Mouse (Mus musculus): ENCODE data around the gene Ldb1. TPM values are rescaled to one million over a fixed set of nuclear protein-coding genes. Genes with fewer than 3 reads are reported as not detected.

The Ldb1 gene
- polyA plus RNA-seq (2012; rRNA removed), result 65.3 and 79.8 TPM in 2 replicates

DNA sequence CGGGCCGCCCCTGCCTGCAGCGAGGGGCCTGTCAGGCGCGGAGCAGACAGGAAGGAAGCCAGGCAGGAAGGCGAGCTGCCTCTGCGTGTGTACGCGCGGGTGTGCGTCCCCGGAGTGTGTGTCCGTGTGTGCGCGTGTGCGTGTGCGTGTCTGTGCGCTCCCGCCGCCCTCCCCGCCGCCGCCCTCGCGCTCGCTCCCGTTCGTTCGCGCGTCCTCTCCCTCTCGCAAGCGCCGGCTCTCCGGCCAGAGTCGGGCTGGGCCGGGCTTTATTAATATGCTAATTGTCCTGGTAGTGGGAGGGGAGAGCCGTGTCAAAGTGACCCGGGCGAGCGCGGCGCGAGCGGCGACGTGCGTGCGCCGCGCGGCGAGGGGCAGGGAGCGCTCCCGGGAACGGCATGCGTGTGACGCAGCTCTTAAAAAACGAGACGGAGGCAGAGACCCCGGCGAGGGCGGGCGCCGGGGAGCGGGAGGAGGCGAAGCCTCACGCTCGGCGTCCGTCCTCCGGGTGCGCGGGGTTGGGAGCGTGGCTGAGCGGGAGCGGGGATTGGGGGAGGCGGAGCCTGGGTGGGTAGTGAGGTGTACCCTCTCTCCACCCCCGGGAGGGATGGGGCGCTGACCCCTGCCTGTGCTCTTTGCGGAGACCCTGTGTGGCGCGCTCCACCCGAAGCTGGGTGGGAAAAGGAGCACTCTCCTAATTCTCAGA lies at the start of gene Ldb1:
Gene Ldb1 (minus strand): TSS at position 222 of the 703 bp plus-strand sequence.
- WGBS, result under 1% methylated on average over 80 of the region's 84 CpGs
- DNase-seq (ENCODE audit: low read depth, low spot score), result no peak

DNA sequence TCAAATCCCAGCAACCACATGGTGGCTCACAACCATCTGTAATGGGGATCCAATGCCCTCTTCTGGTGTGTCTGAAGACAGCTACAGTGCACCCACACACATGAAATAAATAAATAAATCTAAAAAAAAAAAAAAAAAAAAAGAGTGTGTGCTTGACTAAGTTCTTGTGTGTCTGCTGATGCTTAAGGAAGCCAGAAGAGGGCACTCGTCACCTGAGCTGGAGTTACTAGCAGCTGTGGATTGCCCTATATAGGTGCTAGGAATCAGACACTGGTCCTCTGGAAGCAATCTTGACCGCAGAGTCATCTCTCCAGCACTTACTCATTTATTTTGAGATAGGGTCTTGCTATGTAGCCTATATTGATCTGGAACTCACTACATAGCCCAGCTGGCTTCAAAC lies 49.1 kb upstream of the Ldb1 start:
- DNase-seq (ENCODE audit: low read depth, low spot score), result no peak
- WGBS, result 96% methylated on average over 2 of the region's 2 CpGs

DNA sequence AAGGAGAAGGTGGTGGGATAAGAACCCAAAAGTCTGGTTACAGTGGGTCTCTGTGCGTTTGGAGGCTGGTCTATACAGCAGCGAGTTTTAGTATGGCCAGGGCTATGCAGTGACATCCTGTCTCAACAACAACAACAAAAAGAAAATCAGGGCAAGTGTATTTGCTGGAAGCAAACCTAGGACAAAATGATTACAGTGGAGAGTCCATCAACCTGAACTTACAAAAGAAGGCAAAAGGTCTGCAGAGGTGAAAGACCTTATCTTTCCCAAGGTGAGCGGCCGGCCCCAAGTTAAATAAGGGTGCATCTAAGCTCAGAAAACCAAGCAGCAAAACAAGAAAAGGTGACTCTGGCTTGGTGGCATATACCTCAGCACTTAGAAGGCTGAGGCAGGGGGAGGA lies 46.6 kb upstream of the Ldb1 start:
- DNase-seq (ENCODE audit: low read depth, low spot score), result no peak
- WGBS, result 81% methylated on average over 4 of the region's 4 CpGs

DNA sequence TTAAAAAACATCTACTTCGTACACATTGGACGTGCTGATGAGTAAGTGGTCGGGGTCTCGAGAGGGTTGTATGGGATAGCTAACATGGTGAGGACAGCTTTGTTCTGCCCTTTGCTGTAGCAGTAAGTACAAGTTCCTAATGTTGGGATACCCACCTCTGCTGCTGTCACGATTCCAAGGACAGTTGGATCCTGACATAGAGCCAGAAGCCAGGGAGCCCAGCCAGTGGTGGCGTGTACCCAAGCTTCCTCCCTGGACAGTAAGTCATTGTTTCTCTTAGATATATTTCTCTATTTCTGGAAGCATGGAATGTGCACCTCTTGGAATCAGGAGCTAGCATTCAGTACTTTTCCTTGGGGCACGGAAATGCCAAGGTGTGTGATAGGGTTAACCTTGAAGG lies 42.9 kb upstream of the Ldb1 start:
- 55% methylated on average over 7 of the region's 7 CpGs for WGBS
- DNase-seq (ENCODE audit: low read depth, low spot score), result no peak

DNA sequence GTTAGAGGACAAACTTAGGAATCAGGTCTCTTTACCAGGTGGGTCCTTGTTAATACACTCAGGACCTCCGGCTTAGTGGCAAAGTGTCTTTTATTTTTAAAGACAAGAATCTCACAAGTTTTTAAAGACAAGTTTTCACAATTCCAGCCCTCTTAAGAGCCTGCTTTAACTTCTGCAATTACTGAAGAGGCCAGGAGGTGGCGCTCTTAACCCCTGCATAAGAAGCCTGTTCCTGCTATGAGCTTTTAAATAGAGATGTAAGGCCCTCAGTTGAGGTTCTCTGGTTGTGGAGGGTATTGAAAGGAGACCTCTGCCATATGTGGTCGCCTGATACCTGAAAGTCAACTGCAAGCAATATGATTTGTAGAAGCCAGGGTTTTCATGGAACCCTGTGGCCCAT lies 41.3 kb upstream of the Ldb1 start:
- DNase-seq (ENCODE audit: low read depth, low spot score), result peak; percentile 24
- 54% methylated on average over 3 of the region's 3 CpGs for WGBS

DNA sequence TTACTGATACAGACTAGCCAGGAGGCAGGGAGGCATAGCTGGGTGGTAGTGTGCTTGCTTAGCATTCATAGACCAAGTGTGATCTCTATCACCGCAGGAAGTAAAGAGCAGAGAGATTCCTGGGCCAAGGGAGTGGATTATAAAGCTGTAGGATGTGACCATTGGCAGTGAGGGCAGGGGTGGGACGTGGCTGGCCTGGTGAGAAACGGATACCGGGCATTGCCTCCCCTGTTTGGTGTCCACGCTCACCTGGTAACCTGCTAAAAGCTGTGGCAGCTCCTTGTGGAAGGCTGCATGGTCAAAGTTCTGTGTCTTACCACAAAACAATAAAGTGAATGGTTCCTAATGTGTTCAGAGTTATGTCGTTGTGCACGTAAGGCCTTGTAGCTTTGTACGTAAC lies 40.2 kb upstream of the Ldb1 start:
- 93% methylated on average over 8 of the region's 8 CpGs for WGBS
- no peak for DNase-seq (ENCODE audit: low read depth, low spot score)

DNA sequence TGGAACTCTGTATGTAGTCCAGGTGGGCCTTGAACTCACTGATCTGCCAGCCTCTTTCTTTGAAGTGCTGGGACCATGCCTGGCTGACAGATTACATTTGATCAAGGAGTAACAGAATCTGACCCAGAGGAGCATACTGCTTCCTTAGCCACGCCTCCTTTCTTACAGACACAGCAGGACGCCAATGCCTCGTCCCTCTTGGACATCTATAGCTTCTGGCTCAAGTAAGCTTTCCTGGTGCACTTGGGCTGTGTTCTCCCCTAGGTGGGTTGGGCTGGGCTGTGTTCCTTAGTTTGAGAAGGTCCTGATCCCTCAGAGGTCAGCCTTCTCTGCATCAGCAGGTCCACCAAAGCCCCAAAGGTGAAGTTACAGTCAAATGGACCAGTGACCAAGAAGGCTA lies 33.5 kb upstream of the Ldb1 start:
- WGBS, result 67% methylated on average over 3 of the region's 3 CpGs

DNA sequence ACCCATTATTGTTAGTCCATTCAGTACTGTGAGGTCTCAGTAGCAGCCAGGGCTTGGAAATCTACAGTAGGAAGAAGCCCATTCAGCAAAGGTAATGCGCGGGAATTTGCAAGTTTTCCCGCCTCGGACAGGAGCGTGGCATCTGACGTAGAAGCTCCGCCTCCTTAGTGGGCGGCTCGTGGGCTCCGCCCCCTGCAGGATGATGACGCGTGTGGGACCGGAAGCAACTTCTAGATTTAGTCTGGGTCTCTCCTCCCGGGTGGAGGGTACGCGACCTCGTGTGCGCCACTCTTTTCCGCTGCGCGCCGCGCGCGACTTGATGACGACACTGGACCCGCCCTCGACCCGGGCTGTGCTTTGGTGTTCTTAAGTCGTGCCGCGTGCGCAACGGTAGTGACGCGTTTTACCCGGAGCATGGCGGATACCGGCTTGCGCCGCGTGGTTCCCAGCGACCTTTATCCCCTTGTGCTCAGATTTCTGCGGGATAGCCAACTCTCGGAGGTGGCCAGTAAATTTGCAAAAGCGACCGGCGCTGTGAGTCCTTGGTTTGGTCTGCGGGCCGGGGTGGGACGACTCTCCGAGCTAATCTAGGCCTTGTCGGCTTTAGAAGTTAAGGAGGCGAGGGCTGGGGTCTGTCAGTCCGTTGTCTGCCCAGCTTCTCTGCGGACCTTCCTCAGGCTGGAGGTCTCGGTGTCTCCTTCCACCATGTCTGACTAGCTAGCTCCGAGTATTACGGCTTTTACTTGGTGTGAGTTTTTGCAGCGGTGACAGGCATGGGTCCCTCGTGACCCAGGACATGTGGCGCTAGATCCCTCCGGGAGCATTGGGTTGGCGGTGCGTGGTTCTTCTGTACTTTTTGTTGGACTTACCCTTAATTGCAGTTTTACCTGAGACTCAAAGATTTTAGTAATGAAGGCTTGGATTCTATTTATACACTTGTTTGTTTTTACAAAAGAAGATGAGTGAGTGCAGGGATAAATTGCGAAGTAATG lies 30.9 kb upstream of the Ldb1 start, which contains the start of gene Nolc1:
Gene Nolc1 (plus strand): TSS at position 248 of the 992 bp plus-strand sequence.
- under 1% methylated on average over 66 of the region's 66 CpGs for WGBS
- peak; percentile 94 for DNase-seq (ENCODE audit: low read depth, low spot score)

More for the DNA sequence above, 33.5 kb upstream of the Ldb1 start:
- no peak for DNase-seq (ENCODE audit: low read depth, low spot score)

DNA sequence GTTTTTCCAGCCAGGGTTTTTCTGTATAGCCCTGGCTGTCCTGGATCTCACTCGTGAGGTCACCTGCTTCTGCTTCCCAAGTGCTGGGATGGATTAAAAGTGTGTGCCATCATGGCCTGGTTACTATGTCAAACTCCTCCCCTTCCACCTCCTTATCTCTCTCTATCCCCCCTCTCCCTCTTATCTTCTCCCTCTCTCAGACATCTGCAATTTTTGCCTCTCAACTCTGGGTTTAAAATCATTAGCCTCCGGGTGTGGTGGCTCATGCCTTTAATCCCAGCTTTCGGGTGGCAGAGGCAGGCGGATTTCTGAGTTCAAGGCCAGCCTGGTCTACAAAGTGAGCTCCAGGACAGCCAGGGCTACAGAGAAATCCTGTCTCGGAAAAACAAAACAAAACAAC lies 29.3 kb upstream of the Ldb1 start:
- DNase-seq (ENCODE audit: low read depth, low spot score), result no peak
- WGBS, result 93% methylated on average over 5 of the region's 5 CpGs

DNA sequence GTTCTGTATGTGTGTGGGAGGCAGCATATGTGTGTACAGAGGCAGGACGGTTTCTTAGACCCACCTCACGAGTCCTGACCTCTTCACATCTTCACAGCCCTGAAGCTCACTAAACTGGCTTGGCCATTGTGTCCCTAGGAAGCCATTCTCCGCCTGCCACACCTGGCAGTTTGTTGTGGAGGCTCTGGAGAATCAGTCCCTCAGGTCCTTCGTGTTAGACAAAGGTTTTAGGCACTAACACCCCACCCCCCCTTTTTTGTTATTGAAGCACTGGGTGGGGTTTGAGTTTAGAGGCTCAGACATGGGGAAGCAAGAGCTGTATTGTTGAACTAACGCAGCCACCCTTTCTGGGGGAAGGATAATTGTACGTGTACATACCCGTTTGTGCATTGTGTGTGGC lies 28.3 kb upstream of the Ldb1 start:
- 80% methylated on average over 7 of the region's 7 CpGs for WGBS
- DNase-seq (ENCODE audit: low read depth, low spot score), result no peak

DNA sequence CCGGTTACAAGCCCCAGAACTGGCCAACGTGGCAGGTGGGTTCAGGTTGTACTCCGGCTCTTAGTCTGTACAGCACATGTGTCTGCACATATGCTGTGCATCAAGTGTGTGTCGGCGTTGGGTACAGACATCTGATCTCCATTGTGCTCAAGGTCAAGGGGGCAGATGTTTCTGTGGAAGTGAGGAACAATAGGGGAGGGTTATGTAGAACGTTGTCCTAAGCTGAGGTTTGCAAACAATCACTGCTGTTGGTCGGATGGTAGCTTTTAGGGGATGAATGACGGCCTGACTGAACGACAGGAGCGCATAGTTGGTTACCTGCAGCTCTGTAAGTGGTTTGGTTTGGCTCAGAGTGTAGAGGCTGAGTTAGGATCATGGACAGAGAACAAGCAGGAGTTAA lies 23.0 kb upstream of the Ldb1 start:
- DNase-seq (ENCODE audit: low read depth, low spot score), result no peak
- WGBS, result 84% methylated on average over 10 of the region's 10 CpGs

DNA sequence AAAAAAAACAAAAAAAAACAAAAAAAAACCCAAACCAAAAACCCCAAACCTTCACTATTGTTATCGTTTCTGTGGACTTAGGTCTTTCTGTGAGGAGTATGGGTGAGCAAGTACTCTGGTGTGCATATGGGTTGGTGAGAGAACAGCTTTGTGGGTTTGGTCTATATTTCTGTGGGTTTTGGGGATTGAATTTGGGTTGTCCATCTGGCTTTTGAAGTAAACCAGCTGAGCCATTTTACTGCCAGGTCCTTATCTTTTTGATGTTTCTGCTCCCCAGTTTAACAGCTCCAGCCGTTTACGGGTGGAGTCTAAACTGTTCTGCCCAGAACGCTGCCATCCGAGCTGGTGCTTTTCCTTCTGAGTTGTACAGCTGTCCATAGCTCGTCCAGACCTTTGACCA lies 15.8 kb upstream of the Ldb1 start:
- WGBS, result 24% methylated on average over 6 of the region's 6 CpGs
- DNase-seq (ENCODE audit: low read depth, low spot score), result no peak

DNA sequence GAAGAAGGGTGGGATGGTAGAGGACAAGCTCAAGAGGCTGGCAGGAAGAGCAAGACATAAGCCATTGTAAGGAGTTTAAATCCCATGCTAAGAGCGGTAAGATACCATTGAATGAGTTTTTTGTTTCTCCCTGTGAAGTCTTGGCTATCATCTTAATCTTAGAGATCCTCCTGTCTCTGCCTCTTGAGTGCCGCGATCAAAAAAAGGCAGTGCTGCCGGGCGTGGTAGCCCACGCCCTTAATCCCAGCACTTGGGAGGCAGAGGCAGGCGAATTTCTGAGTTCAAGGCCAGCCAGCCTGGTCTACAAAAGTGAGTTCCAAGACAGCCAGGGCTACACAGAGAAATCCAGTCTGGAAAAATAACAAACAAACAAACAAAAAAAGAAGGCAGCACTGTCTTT lies 13.5 kb upstream of the Ldb1 start:
- no peak for DNase-seq (ENCODE audit: low read depth, low spot score)
- 91% methylated on average over 7 of the region's 7 CpGs for WGBS

DNA sequence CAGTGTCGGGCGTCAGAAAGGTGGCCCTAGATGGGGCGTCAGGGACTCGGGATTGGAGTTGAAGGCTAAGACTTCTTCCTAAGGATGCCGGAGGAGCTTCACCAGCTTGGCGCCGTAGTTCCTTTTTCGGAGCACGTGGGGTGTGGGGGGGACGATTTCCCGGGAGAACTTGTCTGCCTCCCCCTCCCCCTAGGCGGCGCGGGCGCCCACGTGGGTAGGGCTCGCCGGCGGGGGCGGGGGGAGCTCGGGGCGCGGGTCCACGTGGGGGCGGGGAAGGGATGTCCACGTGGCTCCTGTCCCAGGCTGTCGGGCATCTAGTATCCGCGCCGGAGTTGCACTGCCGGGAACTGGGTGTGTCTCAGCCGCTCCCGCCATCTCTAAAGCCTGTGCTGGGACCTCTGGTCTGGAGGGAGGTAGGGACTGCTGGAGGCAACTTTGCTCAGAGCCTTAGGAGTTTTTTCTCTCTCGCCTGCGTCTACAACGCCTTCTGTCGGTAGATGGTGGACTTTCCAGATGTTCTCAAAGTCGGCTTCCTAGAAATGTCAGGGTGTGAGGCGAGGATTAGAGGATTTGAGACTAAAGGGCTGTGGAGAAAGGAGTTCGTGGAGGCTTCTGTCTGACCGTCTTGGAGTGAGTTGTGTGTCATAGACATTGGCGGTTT lies 12.1 kb upstream of the Ldb1 start:
- WGBS, result 1% methylated on average over 40 of the region's 42 CpGs
- DNase-seq (ENCODE audit: low read depth, low spot score), result no peak

DNA sequence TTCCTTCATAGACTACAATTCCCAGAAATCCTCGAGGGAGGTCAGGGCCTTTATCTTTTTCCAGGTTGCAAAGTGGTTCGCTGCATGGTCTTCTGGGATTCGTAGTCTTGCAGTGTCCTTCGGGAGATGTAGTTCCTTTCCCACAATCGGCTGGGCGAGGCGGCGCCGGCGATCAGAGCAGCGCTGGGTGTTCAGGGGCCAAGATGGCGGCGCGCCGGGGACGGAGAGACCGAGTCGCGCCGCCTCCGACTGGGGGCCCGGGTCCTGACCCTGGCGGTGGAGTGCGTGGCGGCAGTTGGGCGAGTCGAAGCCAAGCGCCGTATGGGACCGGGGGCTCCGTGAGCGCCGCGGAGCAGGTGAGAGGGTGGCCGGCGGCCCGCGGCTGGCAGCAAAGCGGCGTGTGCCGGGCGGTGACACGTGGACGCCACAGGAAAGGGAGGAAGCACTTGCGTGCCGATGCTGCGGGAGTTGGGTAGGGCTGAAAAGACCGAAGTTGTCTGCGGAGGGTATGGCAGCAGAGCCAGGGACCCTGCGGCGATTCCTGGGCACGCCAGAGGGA lies 11.5 kb upstream of the Ldb1 start:
- peak; percentile 93 for DNase-seq (ENCODE audit: low read depth, low spot score)
- under 1% methylated on average over 52 of the region's 52 CpGs for WGBS

DNA sequence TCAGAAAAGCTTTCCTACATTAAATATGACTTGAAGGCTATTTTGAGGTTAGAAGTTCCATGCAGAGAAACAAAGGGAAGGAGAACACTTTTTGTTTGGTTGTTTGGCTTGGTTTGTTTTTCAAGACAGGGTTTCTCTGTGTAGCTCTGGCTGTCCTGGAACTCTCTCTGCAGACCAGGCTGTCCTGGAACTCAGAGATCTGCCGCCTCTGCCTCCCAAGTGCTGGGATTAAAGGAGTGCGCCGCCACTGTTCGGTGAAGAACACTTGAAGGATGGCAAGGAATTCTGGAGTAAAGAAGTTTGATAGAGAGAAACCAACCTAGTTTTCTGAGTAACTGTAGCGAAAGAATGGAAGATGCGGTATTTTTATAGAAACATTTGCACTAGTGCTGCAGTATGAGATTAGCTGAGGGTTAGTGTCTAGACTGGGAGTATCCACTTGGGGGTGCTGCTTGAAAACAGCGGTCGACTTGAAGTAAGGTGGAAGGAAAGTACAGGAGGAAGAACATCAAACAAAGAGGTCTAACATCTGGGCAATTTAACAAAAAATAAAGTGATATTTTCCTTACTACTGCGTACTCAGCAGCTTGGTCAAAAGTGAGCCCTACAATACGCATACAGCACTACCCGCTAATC lies 10.9 kb upstream of the Ldb1 start:
- no peak for DNase-seq (ENCODE audit: low read depth, low spot score)
- WGBS, result 3% methylated on average over 11 of the region's 11 CpGs

DNA sequence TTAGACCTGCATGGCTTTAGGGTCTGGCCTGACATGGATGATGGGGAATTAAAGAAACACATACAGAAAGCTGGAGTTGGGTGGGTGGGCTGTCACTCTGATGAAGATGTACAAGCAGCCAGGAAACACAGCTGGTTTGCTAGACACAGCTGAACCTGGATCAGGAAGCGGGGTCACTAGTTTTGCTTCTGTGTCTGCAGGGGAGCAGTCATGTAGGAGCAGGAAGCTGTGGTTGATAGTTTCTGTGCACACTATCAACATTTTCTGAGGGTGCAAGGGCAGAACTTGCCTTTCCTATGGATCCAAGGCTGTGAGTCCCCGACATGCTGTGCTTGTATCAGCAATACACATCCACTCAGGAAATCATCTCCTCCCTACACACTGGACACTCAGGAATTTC lies 5.4 kb upstream of the Ldb1 start:
- DNase-seq (ENCODE audit: low read depth, low spot score), result no peak

DNA sequence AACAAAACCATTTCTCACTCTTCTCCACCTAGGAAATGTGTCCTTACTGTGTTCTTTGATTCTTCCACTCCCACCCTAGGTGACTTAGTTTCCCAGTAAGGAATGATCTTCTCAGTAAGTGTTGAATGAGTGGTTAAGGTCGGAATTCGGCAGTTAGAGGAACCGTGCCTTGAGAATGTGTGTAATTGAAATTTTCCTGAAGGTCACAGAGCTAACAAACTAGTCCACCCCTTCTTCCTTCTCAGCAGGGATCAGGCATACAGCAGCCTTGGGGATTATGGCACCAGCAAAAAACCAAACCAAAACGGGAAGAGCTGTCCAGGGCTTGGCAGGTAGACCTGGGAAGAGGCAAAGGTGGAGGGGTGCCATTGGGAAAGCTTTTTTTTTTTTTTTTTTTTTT lies 4.1 kb upstream of the Ldb1 start:
- WGBS, result 65% methylated on average over 4 of the region's 4 CpGs
- no peak for DNase-seq (ENCODE audit: low read depth, low spot score)

More for the DNA sequence above, 5.4 kb upstream of the Ldb1 start:
- 81% methylated on average over 2 of the region's 2 CpGs for WGBS

DNA sequence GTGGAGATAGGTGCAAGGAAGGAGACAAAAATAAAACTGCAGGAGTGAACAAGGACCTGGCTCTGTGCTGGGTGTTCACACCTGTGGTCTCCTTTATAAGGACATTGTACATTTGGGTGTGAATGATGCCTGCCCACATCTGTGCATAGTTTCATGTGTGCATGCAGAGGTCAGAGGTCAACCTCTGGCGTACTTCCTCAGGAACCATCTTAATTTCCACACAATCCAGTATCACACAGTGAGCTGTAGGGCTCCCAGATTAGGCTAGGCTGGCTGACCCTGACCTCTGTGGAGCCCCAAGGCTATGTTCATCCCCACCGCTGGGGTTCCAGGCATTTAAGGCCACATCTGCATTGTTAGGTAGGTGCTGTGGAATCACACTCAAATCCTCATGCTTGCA lies 2.4 kb upstream of the Ldb1 start:
- DNase-seq (ENCODE audit: low read depth, low spot score), result no peak
- whole genome bisulfite sequencing, result 81% methylated on average over 2 of the region's 2 CpGs

Measured in large intestine, adult 2 months (tissue).